Mouse (Mus musculus) kidney, adult 9 months (tissue): Measurements from ENCODE around the gene Prpf19.

Experiments used
- DNase-seq: peaks from one replicate; pipeline ENCODE4 v3.0.0; 2022

Prpf19 gene

GRCm38 (mm10) chr19:10896849-10897248 is 1.8 kb downstream of the Prpf19 start:
- DNase-seq = no peak

GRCm38 (mm10) chr19:10897491-10897890 is 2.5 kb downstream of the Prpf19 start:
- DNase-seq = no peak

GRCm38 (mm10) chr19:10900315-10900714 is 5.3 kb downstream of the Prpf19 start:
- DNase-seq = no peak

- no peak for DNase-seq
These were observed 6.0 kb downstream of the Prpf19 start for GRCm38 (mm10) chr19:10901046-10901445.

GRCm38 (mm10) chr19:10904512-10904911 is 9.5 kb downstream of the Prpf19 start:
- DNase-seq = no peak

GRCm38 (mm10) chr19:10904927-10905727 is 10.1 kb downstream of the Prpf19 start:
- peak; percentile 78 for DNase-seq

GRCm38 (mm10) chr19:10905728-10906000 is 10.6 kb downstream of the Prpf19 start:
- DNase-seq = no peak

GRCm38 (mm10) chr19:10907891-10908290 is 12.9 kb downstream of the Prpf19 start:
- DNase-seq = peak; percentile 75

GRCm38 (mm10) chr19:10909087-10909721 is 14.2 kb downstream of the Prpf19 start:
- no peak for DNase-seq

GRCm38 (mm10) chr19:10914291-10914690 is 19.3 kb downstream of the Prpf19 start:
- no peak for DNase-seq

GRCm38 (mm10) chr19:10914870-10915269 is 19.8 kb downstream of the Prpf19 start:
- DNase-seq = no peak

GRCm38 (mm10) chr19:10916506-10916905 is 21.5 kb downstream of the Prpf19 start:
- DNase-seq = no peak

- DNase-seq = no peak
These were observed 23.4 kb downstream of the Prpf19 start for GRCm38 (mm10) chr19:10918321-10918991.

- DNase-seq = no peak
These were observed 25.5 kb downstream of the Prpf19 start, which contains the start of gene Zp1 for GRCm38 (mm10) chr19:10920532-10920931. Zp1 (minus strand) TSS chr19:10920632.

- no peak for DNase-seq
These were observed 26.0 kb downstream of the Prpf19 start for GRCm38 (mm10) chr19:10921058-10921457.

GRCm38 (mm10) chr19:10924220-10924619 is 29.2 kb downstream of the Prpf19 start:
- DNase-seq = no peak

- peak; percentile 68 for DNase-seq
These were observed 31.1 kb downstream of the Prpf19 start for GRCm38 (mm10) chr19:10926123-10926621.

GRCm38 (mm10) chr19:10926666-10927065 is 31.6 kb downstream of the Prpf19 start:
- no peak for DNase-seq

- DNase-seq = no peak
These were observed 35.6 kb downstream of the Prpf19 start for GRCm38 (mm10) chr19:10930641-10931040.

- no peak for DNase-seq
These were observed 40.0 kb downstream of the Prpf19 start for GRCm38 (mm10) chr19:10935029-10935428.

GRCm38 (mm10) chr19:10936077-10936476 is 41.0 kb downstream of the Prpf19 start:
- DNase-seq = no peak

GRCm38 (mm10) chr19:10937110-10937563 is 42.1 kb downstream of the Prpf19 start, which contains the start of gene Ptgdr2:
Ptgdr2 (plus strand) TSS chr19:10937160.
- no peak for DNase-seq

- no peak for DNase-seq
These were observed 43.7 kb downstream of the Prpf19 start for GRCm38 (mm10) chr19:10938771-10939170.
